ENCODE assay signal across 20 mouse cellular contexts in genomic region chr10:80915260-80915659, GRCm38 (mm10). TPM values are rescaled to one million over a fixed set of nuclear protein-coding genes. Genes with fewer than 3 reads are reported as not detected.
DNase-seq lines count a peak whose midpoint lies in the region; ATAC-seq and TF ChIP-seq lines count a peak whose summit lies in the region.
"Had no signal": no experiment of that assay in that cellular context is flagged by ENCODE, and none has a peak within 500 bp of the region (broad histone marks: within the 10 kb centered on the region; RNA-seq: fewer than 3 reads in every experiment).

No protein-coding gene starts in this region.

- TF ChIP-seq POLR2A in small intestine, adult 2 months (IDR thresholded peaks at IDR 0.05; ENCODE audit: low read depth, low read length) = no peak

- no peak overlapping the region for H3K4me3 ChIP-seq in intestine, postnatal 0 days (ENCODE audit: low read depth, low read length)
- H3K4me3 ChIP-seq in intestine, embryonic 15.5 days (replicated peaks) = no peak overlapping the region
- no peak overlapping the region for H3K4me3 ChIP-seq in liver, embryonic 14.5 days (ENCODE audit: insufficient read depth in 1 of 2, low read depth in 2 of 2, low read length in 2 of 2)
- H3K4me3 ChIP-seq in liver, embryonic 12.5 days = no peak overlapping the region
- H3K4me3 ChIP-seq in liver, embryonic 15.5 days (replicated peaks) = no peak overlapping the region
- H3K4me3 ChIP-seq in small intestine, adult 2 months (ENCODE audit: low read depth, low read length) = no peak overlapping the region
- no peak overlapping the region for H3K4me3 ChIP-seq in hindbrain, embryonic 12.5 days
- H3K4me3 ChIP-seq: embryonic facial prominence, embryonic 15.5 days; erythroblast, embryonic 14.5 days; forebrain, embryonic 15.5 days; heart, adult 2 months; heart, embryonic 15.5 days; hindbrain, embryonic 15.5 days had no signal

- ATAC-seq in intestine, postnatal 0 days = no peak
- ATAC-seq in intestine, embryonic 15.5 days = no peak
- ATAC-seq in liver, embryonic 14.5 days (ENCODE audit: insufficient read depth) = no peak; the same call in 1 of the 2 replicates
- no peak for ATAC-seq in liver, embryonic 12.5 days
- ATAC-seq in liver, embryonic 15.5 days (ENCODE audit: insufficient read depth) = peak; percentile 20; the same call in 1 of the 2 replicates
- no peak for ATAC-seq in hindbrain, embryonic 12.5 days (ENCODE audit: low FRiP score)
- ATAC-seq: forebrain, embryonic 15.5 days; inflammation-experienced regulatory T-cells, adult 6 months had no signal

- no peak for TF ChIP-seq CTCF in intestine, postnatal 0 days (IDR thresholded peaks at IDR 0.05; ENCODE audit: low read depth)
- no peak for TF ChIP-seq CTCF in liver, embryonic 14.5 days (IDR thresholded peaks at IDR 0.05; ENCODE audit: low read depth)
- TF ChIP-seq CTCF in small intestine, adult 2 months (IDR thresholded peaks at IDR 0.05; ENCODE audit: extremely low read depth, insufficient read length, insufficient replicate concordance, low read depth, low read length) = no peak

- H3K27me3 ChIP-seq in intestine, postnatal 0 days (replicated peaks; ENCODE audit: control insufficient read depth, insufficient read depth, low read length) = no peaks in the 10 kb centered on the region
- H3K27me3 ChIP-seq in intestine, embryonic 15.5 days (replicated peaks) = no peaks in the 10 kb centered on the region
- H3K27me3 ChIP-seq in liver, embryonic 14.5 days (ENCODE audit: control insufficient read depth, insufficient read depth, low read length) = peaks cover 2% of the 10 kb centered on the region; the same call in 1 of the 2 replicates
- H3K27me3 ChIP-seq in liver, embryonic 12.5 days (replicated peaks) = peaks cover 19% of the 10 kb centered on the region; the same call in 1 of the 2 replicates
- H3K27me3 ChIP-seq in liver, embryonic 15.5 days = peaks cover 31% of the 10 kb centered on the region
- H3K27me3 ChIP-seq in small intestine, adult 2 months (ENCODE audit: control insufficient read depth, insufficient read depth, low read length) = no peaks in the 10 kb centered on the region
- H3K27me3 ChIP-seq in hindbrain, embryonic 12.5 days = peaks cover 4% of the 10 kb centered on the region; the same call in 1 of the 2 replicates
- H3K27me3 ChIP-seq: embryonic facial prominence, embryonic 15.5 days; forebrain, embryonic 15.5 days; heart, embryonic 15.5 days; hindbrain, embryonic 15.5 days had no signal

- peak overlapping the region; percentile 78; the same call in 1 of the 2 replicates for H3K27ac ChIP-seq in intestine, postnatal 0 days (ENCODE audit: low read depth, low read length)
- H3K27ac ChIP-seq in intestine, embryonic 15.5 days = no peak overlapping the region
- H3K27ac ChIP-seq in liver, embryonic 14.5 days = no peak overlapping the region
- no peak overlapping the region for H3K27ac ChIP-seq in liver, embryonic 12.5 days
- H3K27ac ChIP-seq in liver, embryonic 15.5 days (replicated peaks) = no peak overlapping the region; the same call in 1 of the 2 replicates
- H3K27ac ChIP-seq in small intestine, adult 2 months (ENCODE audit: insufficient read depth, low read depth, low read length) = peak overlapping the region; percentile 91
- H3K27ac ChIP-seq in hindbrain, embryonic 12.5 days = no peak overlapping the region
- H3K27ac ChIP-seq: embryonic facial prominence, embryonic 15.5 days; forebrain, embryonic 15.5 days; heart, adult 2 months; heart, embryonic 15.5 days; hindbrain, embryonic 15.5 days had no signal

- H3K4me2 ChIP-seq in intestine, postnatal 0 days (replicated peaks; ENCODE audit: low read depth) = no peak overlapping the region
- H3K4me2 ChIP-seq in intestine, embryonic 15.5 days (replicated peaks) = no peak overlapping the region
- no peak overlapping the region for H3K4me2 ChIP-seq in liver, embryonic 14.5 days (ENCODE audit: low read depth)
- H3K4me2 ChIP-seq in liver, embryonic 12.5 days = no peak overlapping the region
- no peak overlapping the region for H3K4me2 ChIP-seq in liver, embryonic 15.5 days
- H3K4me2 ChIP-seq in hindbrain, embryonic 12.5 days (replicated peaks) = no peak overlapping the region
- H3K4me2 ChIP-seq: embryonic facial prominence, embryonic 15.5 days; forebrain, embryonic 15.5 days; heart, embryonic 11.5 days; heart, embryonic 15.5 days; hindbrain, embryonic 15.5 days had no signal

- 71% methylated on average over 2 of the region's 2 CpGs for WGBS in intestine, postnatal 0 days
- WGBS in intestine, embryonic 15.5 days = 84% methylated on average over 2 of the region's 2 CpGs
- WGBS in liver, embryonic 14.5 days (ENCODE audit: insufficient replicate concordance) = 27% methylated on average over 2 of the region's 2 CpGs
- 20% methylated on average over 2 of the region's 2 CpGs for WGBS in liver, embryonic 12.5 days (ENCODE audit: insufficient replicate concordance)
- WGBS in liver, embryonic 15.5 days (ENCODE audit: insufficient replicate concordance) = 25% methylated on average over 2 of the region's 2 CpGs
- 33% methylated on average over 2 of the region's 2 CpGs for WGBS in small intestine, adult 2 months
- 90% methylated on average over 2 of the region's 2 CpGs for whole genome bisulfite sequencing in hindbrain, embryonic 12.5 days

- TF ChIP-seq EP300 in liver, embryonic 14.5 days (IDR thresholded peaks at IDR 0.05; ENCODE audit: low read depth) = peak; percentile 71

- peaks cover 6% of the 10 kb centered on the region; the same call in 1 of the 2 replicates for H3K4me1 ChIP-seq in intestine, postnatal 0 days (replicated peaks; ENCODE audit: control insufficient read depth, insufficient read depth, low read length)
- peaks cover 30% of the 10 kb centered on the region for H3K4me1 ChIP-seq in intestine, embryonic 15.5 days (replicated peaks)
- H3K4me1 ChIP-seq in liver, embryonic 14.5 days (replicated peaks; ENCODE audit: control insufficient read depth in 2 of 2, insufficient read depth in 2 of 2, low read length in 1 of 2) = peaks cover 10 to 12% of the 10 kb centered on the region in 2 experiments; a peak in 3 of 4 replicates
- H3K4me1 ChIP-seq in liver, embryonic 12.5 days = peaks cover 47% of the 10 kb centered on the region
- H3K4me1 ChIP-seq in liver, embryonic 15.5 days (replicated peaks) = peaks cover 57% of the 10 kb centered on the region
- H3K4me1 ChIP-seq in small intestine, adult 2 months (ENCODE audit: control insufficient read depth, insufficient read depth, insufficient read length, low read length) = peaks cover 33% of the 10 kb centered on the region
- peaks cover 28% of the 10 kb centered on the region for H3K4me1 ChIP-seq in hindbrain, embryonic 12.5 days

- DNase-seq in liver, embryonic 14.5 days (ENCODE audit: low read depth in 3 of 3, low spot score in 3 of 3) = peak in 1 of 3 experiments; percentile 49
- DNase-seq in frontal cortex, adult 2 months (ENCODE audit: extremely low spot score in 1 of 2, low spot score in 1 of 2) = no peak
- DNase-seq: adrenal gland, adult 2 months; adrenal gland, postnatal 25 days; gastrocnemius, postnatal 14 days; heart, adult 2 months; heart, postnatal 14 days had no signal

- H3K9me3 ChIP-seq in intestine, postnatal 0 days (ENCODE audit: control insufficient read depth) = no peaks in the 10 kb centered on the region
- no peaks in the 10 kb centered on the region for H3K9me3 ChIP-seq in intestine, embryonic 15.5 days
- no peaks in the 10 kb centered on the region for H3K9me3 ChIP-seq in liver, embryonic 14.5 days (ENCODE audit: control insufficient read depth, low read length)
- no peaks in the 10 kb centered on the region for H3K9me3 ChIP-seq in liver, embryonic 12.5 days (replicated peaks)
- H3K9me3 ChIP-seq in liver, embryonic 15.5 days (replicated peaks) = no peaks in the 10 kb centered on the region
- no peaks in the 10 kb centered on the region for H3K9me3 ChIP-seq in hindbrain, embryonic 12.5 days (replicated peaks)
- H3K9me3 ChIP-seq: embryonic facial prominence, embryonic 15.5 days; forebrain, embryonic 15.5 days; heart, embryonic 15.5 days; hindbrain, embryonic 15.5 days had no signal

- H3K36me3 ChIP-seq in intestine, postnatal 0 days (ENCODE audit: control insufficient read depth, insufficient read depth) = peaks cover 3% of the 10 kb centered on the region; the same call in 1 of the 2 replicates
- peaks cover 6% of the 10 kb centered on the region; the same call in 1 of the 2 replicates for H3K36me3 ChIP-seq in intestine, embryonic 15.5 days
- H3K36me3 ChIP-seq in liver, embryonic 14.5 days (replicated peaks; ENCODE audit: control insufficient read depth, insufficient read depth, low read depth) = no peaks in the 10 kb centered on the region
- peaks cover 44% of the 10 kb centered on the region for H3K36me3 ChIP-seq in liver, embryonic 12.5 days
- peaks cover 13% of the 10 kb centered on the region; the same call in 1 of the 2 replicates for H3K36me3 ChIP-seq in liver, embryonic 15.5 days (replicated peaks)
- 0 out of 2 replicates have a peak, but pooled peaks cover 4% of the 10 kb centered on the region for H3K36me3 ChIP-seq in small intestine, adult 2 months (ENCODE audit: control insufficient read depth, insufficient read depth, low read length)
- H3K36me3 ChIP-seq in hindbrain, embryonic 12.5 days = peaks cover 39% of the 10 kb centered on the region
- H3K36me3 ChIP-seq: heart, embryonic 15.5 days had no signal

- H3K9ac ChIP-seq in intestine, postnatal 0 days (ENCODE audit: low read depth, low read length) = no peak overlapping the region
- H3K9ac ChIP-seq in intestine, embryonic 15.5 days = no peak overlapping the region
- no peak overlapping the region for H3K9ac ChIP-seq in liver, embryonic 14.5 days (replicated peaks)
- H3K9ac ChIP-seq in liver, embryonic 12.5 days = no peak overlapping the region
- H3K9ac ChIP-seq in liver, embryonic 15.5 days = no peak overlapping the region
- no peak overlapping the region for H3K9ac ChIP-seq in hindbrain, embryonic 12.5 days
- H3K9ac ChIP-seq: embryonic facial prominence, embryonic 15.5 days; forebrain, embryonic 15.5 days; heart, embryonic 15.5 days; hindbrain, embryonic 15.5 days had no signal

RNA-seq across cellular contexts. Expression of gene Lmnb2, which starts 2.8 kb away (rescaled TPM):
- 12.5 and 12.9 TPM in 2 replicates for polyA plus RNA-seq in intestine, postnatal 0 days (2015; fragmentation: Nextera tagmentation; extraction: Ambion mirVana)
- 41.0 and 42.6 TPM in 2 replicates for polyA plus RNA-seq in intestine, embryonic 15.5 days (2015; fragmentation: Nextera tagmentation; extraction: Ambion mirVana)
- 9.5 and 11.3 TPM in 2 replicates for polyA plus RNA-seq in liver, embryonic 14.5 days (2012; rRNA removed)
- 2.8 and 3.2 TPM in 2 replicates for polyA plus RNA-seq in liver, embryonic 14.5 days (2014; fragmentation: Nextera tagmentation; extraction: Ambion mirVana)
- polyA plus RNA-seq in liver, embryonic 12.5 days (2016; fragmentation: Nextera tagmentation; extraction: Ambion mirVana) = 23.1 and 23.6 TPM in 2 replicates
- 11.0 and 12.4 TPM in 2 replicates for polyA plus RNA-seq in liver, embryonic 15.5 days (2015; fragmentation: Nextera tagmentation; extraction: Ambion mirVana)
- 14.5 and 29.2 TPM in 2 replicates for polyA plus RNA-seq in small intestine, adult 2 months (2012; rRNA removed)
- polyA plus RNA-seq in hindbrain, embryonic 12.5 days (2016; fragmentation: Nextera tagmentation; extraction: Ambion mirVana) = 56.8 and 57.9 TPM in 2 replicates
- 24.3 and 25.9 TPM in 2 replicates for polyA plus RNA-seq in frontal cortex, adult 2 months (2012; rRNA removed)

RNA-seq across cellular contexts. Expression of gene Timm13, which starts 14.5 kb away (rescaled TPM):
- 358 and 367 TPM in 2 replicates for polyA plus RNA-seq in intestine, postnatal 0 days (2015; fragmentation: Nextera tagmentation; extraction: Ambion mirVana)
- polyA plus RNA-seq in intestine, embryonic 15.5 days (2015; fragmentation: Nextera tagmentation; extraction: Ambion mirVana) = 363 and 364 TPM in 2 replicates
- polyA plus RNA-seq in liver, embryonic 14.5 days (2012; rRNA removed) = 114 and 145 TPM in 2 replicates
- 201 and 208 TPM in 2 replicates for polyA plus RNA-seq in liver, embryonic 14.5 days (2014; fragmentation: Nextera tagmentation; extraction: Ambion mirVana)
- polyA plus RNA-seq in liver, embryonic 12.5 days (2016; fragmentation: Nextera tagmentation; extraction: Ambion mirVana) = 271 and 301 TPM in 2 replicates
- polyA plus RNA-seq in liver, embryonic 15.5 days (2015; fragmentation: Nextera tagmentation; extraction: Ambion mirVana) = 163 and 165 TPM in 2 replicates
- polyA plus RNA-seq in small intestine, adult 2 months (2012; rRNA removed) = 132 and 250 TPM in 2 replicates
- polyA plus RNA-seq in hindbrain, embryonic 12.5 days (2016; fragmentation: Nextera tagmentation; extraction: Ambion mirVana) = 271 and 305 TPM in 2 replicates
- polyA plus RNA-seq in frontal cortex, adult 2 months (2012; rRNA removed) = 192 and 231 TPM in 2 replicates

RNA-seq across cellular contexts. Expression of gene Gadd45b, which starts 14.6 kb away (rescaled TPM):
- 19.9 and 20.1 TPM in 2 replicates for polyA plus RNA-seq in intestine, postnatal 0 days (2015; fragmentation: Nextera tagmentation; extraction: Ambion mirVana)
- polyA plus RNA-seq in intestine, embryonic 15.5 days (2015; fragmentation: Nextera tagmentation; extraction: Ambion mirVana) = 26.6 and 29.9 TPM in 2 replicates
- polyA plus RNA-seq in liver, embryonic 14.5 days (2012; rRNA removed) = 1.3 and 1.9 TPM in 2 replicates
- 2.0 and 2.7 TPM in 2 replicates for polyA plus RNA-seq in liver, embryonic 14.5 days (2014; fragmentation: Nextera tagmentation; extraction: Ambion mirVana)
- polyA plus RNA-seq in liver, embryonic 12.5 days (2016; fragmentation: Nextera tagmentation; extraction: Ambion mirVana) = 1.6 and 2.0 TPM in 2 replicates
- 3.8 and 4.0 TPM in 2 replicates for polyA plus RNA-seq in liver, embryonic 15.5 days (2015; fragmentation: Nextera tagmentation; extraction: Ambion mirVana)
- polyA plus RNA-seq in small intestine, adult 2 months (2012; rRNA removed) = 16.2 and 29.7 TPM in 2 replicates
- polyA plus RNA-seq in hindbrain, embryonic 12.5 days (2016; fragmentation: Nextera tagmentation; extraction: Ambion mirVana) = 11.8 and 15.8 TPM in 2 replicates
- 20.7 and 26.0 TPM in 2 replicates for polyA plus RNA-seq in frontal cortex, adult 2 months (2012; rRNA removed)

RNA-seq across cellular contexts. Expression of gene Tmprss9, which starts 43.6 kb away (rescaled TPM):
- polyA plus RNA-seq in intestine, postnatal 0 days (2015; fragmentation: Nextera tagmentation; extraction: Ambion mirVana) = not detected in 2 replicates
- polyA plus RNA-seq in intestine, embryonic 15.5 days (2015; fragmentation: Nextera tagmentation; extraction: Ambion mirVana) = 0.05 TPM in 1 of 2 replicates, not detected in the other
- polyA plus RNA-seq in liver, embryonic 14.5 days (2012; rRNA removed) = 0.05 and 0.06 TPM in 2 replicates
- not detected in 2 replicates for polyA plus RNA-seq in liver, embryonic 14.5 days (2014; fragmentation: Nextera tagmentation; extraction: Ambion mirVana)
- polyA plus RNA-seq in liver, embryonic 12.5 days (2016; fragmentation: Nextera tagmentation; extraction: Ambion mirVana) = 0.04 and 0.05 TPM in 2 replicates
- polyA plus RNA-seq in liver, embryonic 15.5 days (2015; fragmentation: Nextera tagmentation; extraction: Ambion mirVana) = 0.05 TPM in 1 of 2 replicates, not detected in the other
- polyA plus RNA-seq in small intestine, adult 2 months (2012; rRNA removed) = 0.66 and 1.3 TPM in 2 replicates
- polyA plus RNA-seq in hindbrain, embryonic 12.5 days (2016; fragmentation: Nextera tagmentation; extraction: Ambion mirVana) = 0.08 TPM in 2 replicates
- 0.16 and 0.17 TPM in 2 replicates for polyA plus RNA-seq in frontal cortex, adult 2 months (2012; rRNA removed)
- polyA plus RNA-seq: heart, embryonic 11.5 days; inflammation-experienced regulatory T-cells, adult 6 months had no signal

Comparison
In these comparisons a context has a peak if more than half of its experiments do, and no peak if none do; other contexts are left out.
1. H3K27ac ChIP-seq: peak in intestine, postnatal 0 days (single experiment) and small intestine, adult 2 months (single experiment); none in intestine, embryonic 15.5 days (single experiment), liver, embryonic 14.5 days (single experiment), liver, embryonic 12.5 days (single experiment), liver, embryonic 15.5 days (single experiment) and hindbrain, embryonic 12.5 days (single experiment).